Mouse (Mus musculus) left cerebral cortex, adult 2 months (tissue): ENCODE data around the gene Flad1. TPM values are rescaled to one million over a fixed set of nuclear protein-coding genes. Genes with fewer than 3 reads are reported as not detected.

Experiments
- DNase-seq, 2 experiments: peaks; one replicate each; pipeline ENCODE4 v3.0.0; 2021 to 2022; ENCODE audit warnings: low spot score in 2 of 2, mixed read lengths in 1 of 2; ENCODE audit errors: extremely low spot score in 1 of 2
- H3K27ac ChIP-seq: fragments of 200-600 bp; 2 replicates; pipeline ENCODE4 v1.8.1; 2022
- H3K4me3 ChIP-seq: fragments of 200-600 bp; 2 replicates; pipeline ENCODE4 v1.8.1; 2022
- CTCF ChIP-seq: fragments of 200-600 bp; IDR thresholded peaks from 2 replicates; pipeline ENCODE4 v1.8.1; 2022; ENCODE audit warnings: antibody characterized with exemption, mild to moderate bottlenecking, moderate library complexity
- intact Hi-C: fragments of 180-260 bp; cut with DNase I; formaldehyde crosslinking; loops from one replicate; pipeline ENCODE4 v1.15.1; 2025
- total RNA-seq, 2 experiments: library from RNA; stranded (reverse); gene quantifications; 2 replicates each; pipeline ENCODE4 v1.2.3; 2021

Gene Flad1
- total RNA-seq, 2 experiments from 2014 or later, result 34.5 to 37.8 TPM

DNA sequence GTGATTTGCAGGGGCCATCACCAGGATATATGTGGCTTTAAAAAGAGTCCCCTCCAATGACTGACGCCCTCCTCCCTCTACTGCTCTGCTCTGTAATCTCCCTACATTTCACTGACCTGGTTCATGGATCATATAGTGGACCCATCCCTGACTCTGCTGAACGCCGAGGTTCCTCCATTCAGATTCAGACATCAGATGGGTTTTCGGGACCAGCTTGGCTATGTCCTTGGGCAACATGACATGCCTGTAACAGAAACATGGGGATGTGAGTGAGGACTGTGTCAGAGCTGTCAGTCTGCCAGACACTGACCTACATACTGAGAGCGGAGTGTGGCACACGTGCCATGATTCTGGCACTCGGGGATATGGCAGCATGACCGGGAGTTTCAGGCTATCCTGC is 4.5 kb upstream of the Flad1 start:
- DNase-seq, result no peak
- intact Hi-C loops, result no loop called here
- no peak overlapping the region for H3K27ac ChIP-seq
- H3K4me3 ChIP-seq, result no peak overlapping the region
- TF ChIP-seq CTCF, result no peak

- no peak for TF ChIP-seq CTCF
- Histone ChIP-seq H3K4me3 (peak overlapping the region; percentile 76), H3K27ac (peak overlapping the region; percentile 92)
- DNase-seq, result no peak
- intact Hi-C loops, result loop anchor here (2.0 to 5.0 kb wide), 2 partner anchors 16 to 69 kb away; partner anchors contain the start of gene Zbtb7b
These were observed 806 bp downstream of the Flad1 start for GRCm38 (mm10) chr3:89410864-89411263.

DNA sequence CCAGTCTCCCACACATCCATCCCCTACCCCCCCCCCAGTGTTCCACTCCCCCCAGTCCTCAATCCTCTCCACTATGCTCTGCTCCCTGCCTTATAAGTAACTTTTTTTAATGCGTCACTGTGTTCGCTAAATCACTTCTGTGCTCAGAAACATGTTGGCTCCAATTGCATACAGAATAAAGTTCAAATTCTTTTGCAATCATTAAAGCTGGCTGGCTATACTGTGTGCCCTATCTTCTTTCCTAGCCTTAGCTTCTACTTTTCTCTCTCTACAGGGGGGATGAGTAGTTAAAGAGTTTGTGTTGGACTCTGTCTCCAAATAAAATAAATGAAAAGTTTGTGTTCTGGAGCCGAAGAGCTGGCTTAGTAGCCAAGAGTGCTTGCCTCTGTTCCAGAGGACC is 2.0 kb downstream of the Flad1 start:
- Histone ChIP-seq H3K4me3 (no peak overlapping the region), H3K27ac (no peak overlapping the region)
- no peak for DNase-seq
- intact Hi-C loops, result loop anchor here (2.0 to 5.0 kb wide), 2 partner anchors 15 to 67 kb away; partner anchors contain the start of gene Zbtb7b
- TF ChIP-seq CTCF, result no peak

DNA sequence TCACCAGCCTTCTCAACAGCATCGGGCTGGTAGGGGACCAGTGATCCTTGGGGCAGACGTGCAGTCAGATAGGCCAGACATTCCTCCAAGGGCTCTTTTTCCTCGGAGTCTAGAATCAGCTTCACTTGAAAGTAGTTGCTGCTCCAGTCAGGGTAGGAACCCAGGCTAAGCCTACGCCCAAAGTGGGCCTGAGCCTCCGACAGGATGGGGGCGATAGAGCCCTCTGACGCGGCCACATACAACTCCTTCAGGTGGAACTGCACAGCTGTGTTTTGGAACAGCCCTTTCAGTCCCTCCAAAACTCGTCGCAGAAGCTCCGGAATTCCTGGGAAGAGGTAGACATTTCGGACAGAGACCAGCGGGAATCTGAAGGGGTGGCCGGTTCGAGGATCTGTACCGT is 3.2 kb downstream of the Flad1 start:
- no peak for DNase-seq
- TF ChIP-seq CTCF, result no peak
- Histone ChIP-seq H3K4me3 (no peak overlapping the region), H3K27ac (no peak overlapping the region)
- intact Hi-C loops, result no loop called here

DNA sequence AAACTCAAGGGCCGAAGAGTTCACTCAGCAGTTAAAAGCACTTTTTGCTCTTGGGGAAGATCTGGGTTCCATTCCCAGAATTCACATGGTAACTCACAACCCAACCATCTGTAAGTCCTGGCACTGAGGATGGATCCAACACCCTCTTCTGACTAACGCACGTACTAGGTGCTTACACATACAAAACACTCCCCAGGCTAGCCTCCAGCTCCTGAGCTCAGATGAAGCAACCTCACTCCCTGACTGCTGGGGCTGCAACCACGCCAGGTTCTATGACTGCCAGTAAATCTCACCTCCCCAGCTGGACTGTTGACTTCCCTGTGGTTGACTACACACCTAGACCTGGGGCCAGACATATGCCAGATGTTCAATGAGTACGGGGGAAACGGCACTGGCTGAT is 4.8 kb downstream of the Flad1 start:
- Histone ChIP-seq H3K4me3 (no peak overlapping the region), H3K27ac (no peak overlapping the region)
- TF ChIP-seq CTCF, result no peak
- DNase-seq, result no peak
- intact Hi-C loops, result no loop called here

- no peak for DNase-seq
- intact Hi-C loops, result no loop called here
- Histone ChIP-seq H3K27ac (no peak within 1 kb of the TSS), H3K4me3 (no peak within 1 kb of the TSS)
- no peak for TF ChIP-seq CTCF
These were observed 9.0 kb downstream of the Flad1 start, which contains the start of gene Lenep for GRCm38 (mm10) chr3:89402693-89403092. Gene Lenep, minus strand, starts transcription at chr3:89402793.

DNA sequence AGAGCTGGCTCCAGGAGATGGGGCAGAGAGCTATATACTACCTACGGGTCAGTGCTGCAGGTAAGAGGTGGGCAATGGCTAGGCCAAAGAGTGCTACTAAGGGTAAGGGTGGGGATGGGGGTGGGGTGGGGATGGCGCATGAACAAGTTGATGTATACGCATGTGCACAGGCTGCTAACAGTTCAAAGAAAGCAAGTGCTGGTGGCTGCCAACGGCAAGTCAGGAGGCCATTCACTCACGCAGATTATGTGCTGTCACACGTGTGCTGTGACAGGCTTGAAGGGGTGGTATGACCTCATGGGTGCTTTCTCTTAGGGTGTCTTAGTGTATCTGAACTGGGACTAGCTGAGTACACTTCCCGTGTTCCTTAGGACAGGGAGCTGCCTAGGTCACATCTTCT is 10.3 kb downstream of the Flad1 start:
- TF ChIP-seq CTCF, result no peak
- H3K4me3 ChIP-seq, result no peak overlapping the region
- no peak for DNase-seq
- intact Hi-C loops, result no loop called here
- no peak overlapping the region for H3K27ac ChIP-seq

GRCm38 (mm10) chr3:89396654-89397005 is 15.0 kb downstream of the Flad1 start:
- Histone ChIP-seq H3K4me3 (peak overlapping the region; percentile 38), H3K27ac (no peak overlapping the region)
- intact Hi-C loops, result loop anchor here (1.0 kb wide), 1 partner anchor 43 kb away; no protein-coding TSS in a partner anchor
- TF ChIP-seq CTCF, result no peak
- no peak for DNase-seq

DNA sequence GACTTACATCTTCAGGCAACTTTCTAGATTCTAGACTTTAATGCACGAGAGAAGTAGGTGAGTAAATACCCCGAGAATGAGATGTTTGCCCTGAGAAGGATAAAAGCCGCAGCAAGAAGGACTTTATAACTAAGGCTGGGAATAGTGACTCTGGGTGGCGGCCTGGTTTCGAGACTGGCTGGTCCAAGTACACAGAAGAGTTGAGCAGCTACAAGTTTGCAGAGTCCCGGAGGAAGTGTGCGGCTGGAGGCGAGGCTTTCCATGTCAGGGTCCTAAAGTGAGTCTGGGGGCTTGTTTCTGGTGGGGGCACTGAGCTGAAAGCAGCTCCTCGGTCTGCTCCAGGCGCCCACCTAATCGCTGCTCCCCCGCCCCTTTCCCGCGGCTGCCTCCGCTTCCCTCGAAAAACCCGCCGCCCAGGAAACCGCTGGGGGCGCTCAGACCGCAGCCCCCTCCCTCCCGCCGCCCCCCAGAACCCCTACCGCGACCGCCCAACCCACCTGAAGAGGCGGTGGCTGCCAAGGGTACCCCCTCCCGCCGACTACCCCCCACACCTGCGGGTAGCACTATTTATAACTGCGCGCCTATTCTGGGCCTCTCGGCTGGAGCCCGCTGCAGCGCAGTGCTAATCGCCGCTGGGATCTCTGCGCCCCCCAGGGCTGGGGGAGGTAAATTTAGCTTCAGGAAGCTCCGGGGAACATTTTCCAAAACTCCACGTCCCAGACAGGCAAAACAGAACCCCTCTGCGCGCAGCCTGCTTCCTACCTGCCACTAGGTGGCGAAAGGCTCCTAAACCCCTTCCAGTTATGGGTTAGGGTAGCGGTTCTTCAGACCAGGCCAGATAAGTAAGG is 15.6 kb downstream of the Flad1 start:
- peak overlapping the region; percentile 38 for H3K4me3 ChIP-seq
- intact Hi-C loops, result loop anchor here (2.0 kb wide), 1 partner anchor 15 kb away; the partner anchor contains the start of gene Flad1
- TF ChIP-seq CTCF, result peak; percentile 90
- peak in 1 of 2 experiments; percentile 46 for DNase-seq
- peak overlapping the region; percentile 11; the same call in 1 of the 2 replicates for H3K27ac ChIP-seq

DNA sequence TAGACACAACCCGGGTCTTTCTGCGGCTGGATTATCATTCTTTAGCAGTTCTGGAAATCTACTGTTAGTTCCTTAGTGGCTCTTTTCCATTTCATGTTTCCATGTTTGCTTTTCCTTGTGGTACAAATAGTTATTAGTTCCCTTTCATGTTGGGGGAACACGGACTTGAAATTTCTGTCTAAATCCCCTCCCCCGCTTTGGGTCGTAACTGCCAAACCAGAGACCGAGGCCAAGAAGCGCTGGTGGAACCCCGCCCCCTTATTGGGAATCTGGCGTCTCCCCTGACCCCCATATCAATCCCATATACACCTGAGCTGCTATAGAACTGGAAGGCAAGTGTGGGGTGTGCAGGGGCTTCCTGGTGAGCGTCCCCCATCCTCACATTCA is 16.3 kb downstream of the Flad1 start:
- intact Hi-C loops, result loop anchor here (2.0 kb wide), 1 partner anchor 15 kb away; the partner anchor contains the start of gene Flad1
- Histone ChIP-seq H3K4me3 (peak overlapping the region; percentile 49), H3K27ac (peak overlapping the region; percentile 85; the same call in 1 of the 2 replicates)

GRCm38 (mm10) chr3:89394894-89395256 is 16.8 kb downstream of the Flad1 start:
- intact Hi-C loops, result loop anchor here (2.0 kb wide), 1 partner anchor 16 kb away; the partner anchor contains the start of gene Flad1
- Histone ChIP-seq H3K27ac (peak overlapping the region; percentile 85), H3K4me3 (peak overlapping the region; percentile 49)
- peak in 1 of 2 experiments; percentile 57 for DNase-seq
- TF ChIP-seq CTCF, result no peak

More for the DNA sequence above, 16.3 kb downstream of the Flad1 start:
- no peak for DNase-seq
- TF ChIP-seq CTCF, result no peak

DNA sequence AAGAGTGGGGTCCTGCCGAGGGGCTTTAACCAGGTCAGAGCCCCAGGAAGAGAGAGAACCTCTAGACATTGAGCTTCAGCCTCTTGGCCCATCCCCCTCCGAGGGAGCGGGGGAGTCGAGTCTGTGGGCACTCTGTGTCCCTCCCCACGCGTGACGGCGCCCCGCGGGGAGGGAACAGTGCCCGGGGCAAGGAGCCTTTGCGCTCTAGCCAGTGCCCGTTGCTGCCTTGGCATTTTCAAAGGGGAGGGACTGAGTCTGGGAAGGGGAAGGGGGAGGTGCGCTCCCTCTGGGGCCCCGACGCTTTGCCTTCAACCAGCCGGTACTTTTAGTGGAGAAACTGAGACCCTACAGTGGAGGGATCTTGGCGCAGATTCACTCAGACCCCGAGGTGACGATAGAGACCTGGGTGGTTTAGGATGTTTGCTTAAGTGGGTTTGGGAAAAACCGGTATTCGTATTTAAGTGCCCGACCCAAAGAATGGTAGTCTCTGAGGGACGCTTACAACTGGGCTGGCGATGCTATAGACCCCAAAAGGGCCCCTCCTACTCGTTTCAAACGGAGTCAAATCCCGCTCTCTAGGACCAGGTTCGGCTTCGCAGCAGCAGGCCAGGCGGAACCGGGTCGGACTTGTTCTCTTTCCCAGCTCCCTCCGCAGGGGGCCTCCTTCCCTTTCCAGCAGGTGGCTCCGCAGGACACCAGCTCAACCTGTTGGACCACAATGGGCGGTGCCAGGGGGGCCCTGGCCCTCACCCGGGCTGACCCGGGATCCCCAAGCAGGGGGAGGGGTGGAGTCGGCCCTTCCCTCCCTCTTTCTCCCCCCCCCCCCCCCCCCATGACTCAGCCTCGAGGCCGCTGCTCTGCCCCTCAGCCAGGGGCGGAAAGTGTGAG is 17.4 kb downstream of the Flad1 start, which contains the start of gene Zbtb7b:
TSS of gene Zbtb7b (minus strand) at position 771 of the 888 bp plus-strand sequence.
- H3K4me3 ChIP-seq, result peak within 1 kb of the TSS; percentile 49
- intact Hi-C loops, result loop anchor here (2.0 kb wide), 1 partner anchor 17 kb away; the partner anchor contains the start of gene Flad1
- TF ChIP-seq CTCF, result peak; percentile 8
- peak; percentile 57 to 59 for DNase-seq
- peak within 1 kb of the TSS; percentile 85 for H3K27ac ChIP-seq
